Mouse (Mus musculus) heart, postnatal 14 days (tissue): ENCODE measurements around the gene Olfr143. TPM values are rescaled to one million over a fixed set of nuclear protein-coding genes. Genes with fewer than 3 reads are reported as not detected.

Experiments used
- DNase-seq, 2 experiments: peaks; one replicate each; pipeline ENCODE4 v3.0.0; 2021 to 2022
- intact Hi-C: fragments of 180-260 bp; cut with DNase I; formaldehyde crosslinking; loops from one replicate; pipeline ENCODE4 v1.15.1; 2025
- long read RNA-seq, 2 experiments: library from polyadenylated mRNA; stranded (forward); transcript quantifications; one replicate each; pipeline ENCODE4 v2.0.0; 2021
- total RNA-seq, 2 experiments: library from RNA; stranded (reverse); gene quantifications; 2 replicates each; pipeline ENCODE4 v1.2.3; 2021

The Olfr143 gene
- total RNA-seq = not detected
- long read RNA-seq, experiment 1 = 0 reads
- long read RNA-seq, experiment 2 = 0 reads

DNA sequence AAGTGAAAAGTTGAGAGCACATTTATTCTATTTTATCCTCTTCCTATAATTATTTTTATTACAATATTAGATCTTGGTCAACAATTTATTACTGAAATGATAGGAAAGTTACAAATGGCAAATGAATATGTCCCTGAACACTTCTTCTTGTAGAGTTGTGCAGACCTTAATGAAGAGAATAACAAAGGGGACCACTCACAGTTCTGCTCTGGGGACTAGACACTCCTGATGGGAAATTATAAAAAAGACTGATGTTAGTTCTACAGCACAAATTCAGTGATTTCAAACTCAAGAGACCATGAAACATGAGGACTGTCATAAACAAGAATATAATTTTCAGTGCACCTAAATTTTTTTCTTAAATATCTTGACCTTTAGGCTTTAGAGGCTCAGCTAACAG is at the start of gene Olfr143:
Gene Olfr143 (plus strand): TSS at position 301 of the 400 bp plus-strand sequence.
- no peak for DNase-seq
- intact Hi-C loops = no loop called here

DNA sequence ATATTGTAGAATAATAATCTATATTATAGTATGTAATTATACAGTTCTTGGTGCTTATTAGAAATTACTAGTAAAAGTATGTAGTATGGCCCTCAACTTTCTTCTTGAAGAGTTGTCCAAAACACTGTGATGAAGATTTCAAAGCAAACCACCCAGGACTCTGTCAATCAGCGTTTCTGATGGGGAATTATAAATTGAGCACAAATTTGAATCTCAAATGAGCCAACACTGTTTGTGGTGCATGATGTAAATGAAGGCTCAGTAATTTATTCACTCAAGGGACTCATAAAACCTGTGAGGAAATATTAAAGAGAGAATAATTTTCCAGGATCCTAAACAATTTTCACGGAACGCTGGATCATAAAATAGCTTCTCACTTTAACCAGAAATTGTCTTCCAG is 44.5 kb upstream of the Olfr143 start, which contains the start of gene Olfr893:
Gene Olfr893 (plus strand): TSS at position 301 of the 400 bp plus-strand sequence.
- DNase-seq = no peak
- intact Hi-C loops = loop anchor here (10.0 kb wide), 1 partner anchor 413 kb away; no protein-coding TSS in a partner anchor

GRCm38 (mm10) chr9:38217755-38218154 is 34.8 kb upstream of the Olfr143 start, which contains the start of gene Olfr894:
Olfr894 (plus strand) TSS chr9:38218055.
- intact Hi-C loops = no loop called here
- DNase-seq = no peak

DNA sequence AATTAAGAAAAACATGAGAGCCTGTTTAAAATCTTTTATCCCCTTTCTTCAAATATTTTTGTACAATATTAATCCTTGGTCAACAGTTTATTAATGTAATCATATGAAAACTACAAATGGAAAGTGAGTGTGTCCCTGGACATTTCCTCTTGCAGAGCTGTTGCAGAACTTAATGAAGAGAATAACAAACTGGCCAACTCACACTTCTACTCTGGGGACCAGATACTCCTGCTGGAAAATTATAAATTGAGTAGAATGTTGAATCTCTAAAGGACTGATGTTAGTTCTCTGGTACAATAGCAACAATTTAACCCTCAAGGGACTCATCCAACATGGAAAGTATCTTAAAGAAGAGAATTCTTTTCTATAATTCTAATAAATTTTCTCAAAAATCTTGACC is 15.0 kb downstream of the Olfr143 start, which contains the start of gene Olfr895:
Gene Olfr895 (plus strand): TSS at position 301 of the 400 bp plus-strand sequence.
- no peak for DNase-seq
- intact Hi-C loops = no loop called here

- intact Hi-C loops = no loop called here
- DNase-seq = no peak
These were observed 38.2 kb downstream of the Olfr143 start, which contains the start of gene Olfr896-ps1 for GRCm38 (mm10) chr9:38290807-38291206. Olfr896-ps1 (plus strand) TSS chr9:38291107.

Other genes starting within 250 kb of the Olfr143 start
- gene Olfr883, start 227.0 kb upstream of the Olfr143 start, total RNA-seq = not detected
- not detected for gene Olfr884, start 206.2 kb upstream of the Olfr143 start, total RNA-seq
- gene Olfr885, start 191.5 kb upstream of the Olfr143 start, total RNA-seq = not detected
- not detected for gene Olfr887, start 168.7 kb upstream of the Olfr143 start, total RNA-seq
- not detected for gene Olfr888, start 144.6 kb upstream of the Olfr143 start, total RNA-seq
- gene Olfr889, start 137.6 kb upstream of the Olfr143 start, total RNA-seq = not detected
- gene Olfr890, start 110.3 kb upstream of the Olfr143 start, total RNA-seq = not detected
- gene Olfr891, start 72.0 kb upstream of the Olfr143 start, total RNA-seq = not detected
- not detected for gene Olfr893, start 44.4 kb upstream of the Olfr143 start, total RNA-seq
- not detected for gene Olfr894, start 34.7 kb upstream of the Olfr143 start, total RNA-seq
- gene Olfr895, start 15.1 kb downstream of the Olfr143 start, total RNA-seq = not detected
- gene Olfr896-ps1, start 38.3 kb downstream of the Olfr143 start, total RNA-seq = not detected
- not detected for gene Olfr25, start 76.3 kb downstream of the Olfr143 start, total RNA-seq
- not detected for gene Olfr898, start 95.6 kb downstream of the Olfr143 start, total RNA-seq
- gene Olfr250, start 114.1 kb downstream of the Olfr143 start, total RNA-seq = not detected
- gene Olfr251, start 124.3 kb downstream of the Olfr143 start, total RNA-seq = not detected
- gene Olfr147, start 148.9 kb downstream of the Olfr143 start, total RNA-seq = not detected
- not detected for gene Olfr901, start 176.7 kb downstream of the Olfr143 start, total RNA-seq
- gene Olfr902, start 194.9 kb downstream of the Olfr143 start, total RNA-seq = not detected
- not detected for gene Olfr904, start 210.4 kb downstream of the Olfr143 start, total RNA-seq
- gene Olfr905, start 218.3 kb downstream of the Olfr143 start, total RNA-seq = not detected
- gene Olfr906, start 234.3 kb downstream of the Olfr143 start, total RNA-seq = not detected
- not detected for gene Olfr907, start 243.0 kb downstream of the Olfr143 start, total RNA-seq